Mouse (Mus musculus) heart, embryonic 15.5 days (tissue): ENCODE measurements around the gene Atp6v1b1. TPM values are rescaled to one million over a fixed set of nuclear protein-coding genes. Genes with fewer than 3 reads are reported as not detected.

ENCODE experiments used
- ATAC-seq: fragments of 200-750 bp; cut with Nextera tagmentation; replicated peaks from 2 replicates; pipeline ENCODE4 v1.8.0; 2017; ENCODE audit warnings: low read depth, moderate TSS enrichment; ENCODE audit not compliant: insufficient number of reproducible peaks, insufficient read depth, low FRiP score
- H3K27ac ChIP-seq: fragments of 300-500 bp; sonication (generic); 2 replicates; pipeline ENCODE4 v1.5.1; 2015; ENCODE audit warnings: mild to moderate bottlenecking, inconsistent platforms
- H3K27me3 ChIP-seq: fragments of 300-500 bp; sonication (generic); 2 replicates; pipeline ENCODE4 v1.6.1; 2015; ENCODE audit warnings: inconsistent platforms
- H3K36me3 ChIP-seq: fragments of 300-500 bp; sonication (generic); 2 replicates; pipeline ENCODE4 v1.6.1; 2015; ENCODE audit warnings: mild to moderate bottlenecking, inconsistent platforms
- H3K4me1 ChIP-seq: fragments of 300-500 bp; sonication (generic); replicated peaks from 2 replicates; pipeline ENCODE4 v1.6.1; 2015; ENCODE audit warnings: inconsistent platforms
- H3K4me2 ChIP-seq: fragments of 300-500 bp; sonication (generic); 2 replicates; pipeline ENCODE4 v1.6.1; 2015; ENCODE audit warnings: inconsistent platforms, mild to moderate bottlenecking, moderate library complexity
- H3K4me3 ChIP-seq: fragments of 300-500 bp; sonication (generic); 2 replicates; pipeline ENCODE4 v1.5.1; 2015; ENCODE audit warnings: mild to moderate bottlenecking, inconsistent platforms
- H3K9ac ChIP-seq: fragments of 300-500 bp; sonication (generic); 2 replicates; pipeline ENCODE4 v1.6.1; 2015; ENCODE audit warnings: mild to moderate bottlenecking, inconsistent platforms
- H3K9me3 ChIP-seq: fragments of 300-500 bp; sonication (generic); replicated peaks from 2 replicates; pipeline ENCODE4 v1.6.1; 2016; ENCODE audit warnings: inconsistent platforms
- WGBS: fragments of 180-500 bp; shearing (Covaris S2); methylation state at CpG from one replicate; pipeline ENCODE4 v1.1.7; 2015; ENCODE audit warnings: mixed read lengths; 5-methylcytosine and 5-hydroxymethylcytosine counted together
- polyA plus RNA-seq: library from polyadenylated mRNA; unstranded; fragments of >200 nt; fragmentation: Nextera tagmentation; extraction: Ambion mirVana; gene quantifications from 2 replicates; pipeline ENCODE4 v1.2.1, GENCODE M21; 2015

The Atp6v1b1 gene
- polyA plus RNA-seq, 1 experiment from 2014 or later: not detected

GRCm38 (mm10) chr6:83722526-83722925 is 20.3 kb upstream of the Atp6v1b1 start:
- 19% methylated on average over 6 of the region's 6 CpGs for WGBS
- Histone ChIP-seq H3K4me1 (no peaks in the 10 kb centered on the region), H3K27me3 (peaks cover 81% of the 10 kb centered on the region), H3K27ac (no peak overlapping the region), H3K4me2 (no peak overlapping the region), H3K9ac (no peak overlapping the region), H3K36me3 (no peaks in the 10 kb centered on the region), H3K9me3 (no peaks in the 10 kb centered on the region), H3K4me3 (no peak overlapping the region)
- no peak for ATAC-seq

- Histone ChIP-seq H3K9me3 (no peaks in the 10 kb centered on the region), H3K36me3 (no peaks in the 10 kb centered on the region), H3K9ac (no peak overlapping the region), H3K4me1 (no peaks in the 10 kb centered on the region), H3K27me3 (peaks cover 69% of the 10 kb centered on the region), H3K4me2 (no peak overlapping the region), H3K27ac (no peak overlapping the region), H3K4me3 (no peak overlapping the region)
- no peak for ATAC-seq
- WGBS: 35% methylated on average over 4 of the region's 4 CpGs
These were observed 15.6 kb upstream of the Atp6v1b1 start for GRCm38 (mm10) chr6:83727178-83727577.

- Histone ChIP-seq H3K4me2 (no peak overlapping the region), H3K27ac (no peak overlapping the region), H3K36me3 (no peaks in the 10 kb centered on the region), H3K9ac (no peak overlapping the region), H3K27me3 (peaks cover 66% of the 10 kb centered on the region), H3K4me3 (no peak overlapping the region), H3K4me1 (no peaks in the 10 kb centered on the region), H3K9me3 (no peaks in the 10 kb centered on the region)
- 88% methylated on average over 3 of the region's 3 CpGs for WGBS
- no peak for ATAC-seq
These were observed 14.3 kb upstream of the Atp6v1b1 start for GRCm38 (mm10) chr6:83728488-83728887.

- Histone ChIP-seq H3K36me3 (no peaks in the 10 kb centered on the region), H3K9ac (no peak overlapping the region), H3K9me3 (no peaks in the 10 kb centered on the region), H3K4me1 (no peaks in the 10 kb centered on the region), H3K27me3 (peaks cover 59% of the 10 kb centered on the region), H3K27ac (no peak overlapping the region), H3K4me3 (no peak overlapping the region), H3K4me2 (no peak overlapping the region)
- no peak for ATAC-seq
- WGBS: 54% methylated on average over 14 of the region's 14 CpGs
These were observed 13.3 kb upstream of the Atp6v1b1 start for GRCm38 (mm10) chr6:83729350-83729970.

- H3K27me3 ChIP-seq: peaks cover 58% of the 10 kb centered on the region
- H3K4me2 ChIP-seq: no peak overlapping the region
These were observed 11.7 kb upstream of the Atp6v1b1 start for GRCm38 (mm10) chr6:83731128-83731527.

GRCm38 (mm10) chr6:83737311-83737710 is 5.5 kb upstream of the Atp6v1b1 start:
- no peak for ATAC-seq

More at GRCm38 (mm10) chr6:83731128-83731527, 11.7 kb upstream of the Atp6v1b1 start:
- H3K9ac ChIP-seq: no peak overlapping the region
- no peaks in the 10 kb centered on the region for H3K36me3 ChIP-seq
- H3K9me3 ChIP-seq: no peaks in the 10 kb centered on the region
- no peak overlapping the region for H3K4me3 ChIP-seq
- no peak overlapping the region for H3K27ac ChIP-seq
- ATAC-seq: no peak
- no peaks in the 10 kb centered on the region for H3K4me1 ChIP-seq
- whole genome bisulfite sequencing: 21% methylated on average over 5 of the region's 5 CpGs

GRCm38 (mm10) chr6:83738596-83738995 is 4.2 kb upstream of the Atp6v1b1 start:
- no peak overlapping the region for H3K27ac ChIP-seq
- ATAC-seq: no peak
- no peaks in the 10 kb centered on the region for H3K36me3 ChIP-seq
- no peak overlapping the region for H3K4me2 ChIP-seq
- peaks cover 37% of the 10 kb centered on the region for H3K27me3 ChIP-seq
- no peaks in the 10 kb centered on the region for H3K9me3 ChIP-seq
- H3K4me3 ChIP-seq: no peak overlapping the region
- no peak overlapping the region for H3K9ac ChIP-seq
- H3K4me1 ChIP-seq: no peaks in the 10 kb centered on the region
- WGBS: 63% methylated on average over 6 of the region's 6 CpGs

More at GRCm38 (mm10) chr6:83737311-83737710, 5.5 kb upstream of the Atp6v1b1 start:
- Histone ChIP-seq H3K4me1 (no peaks in the 10 kb centered on the region), H3K27ac (no peak overlapping the region), H3K27me3 (peaks cover 38% of the 10 kb centered on the region), H3K9ac (no peak overlapping the region), H3K9me3 (no peaks in the 10 kb centered on the region), H3K36me3 (no peaks in the 10 kb centered on the region), H3K4me3 (no peak overlapping the region), H3K4me2 (no peak overlapping the region)
- 34% methylated on average over 12 of the region's 13 CpGs for WGBS

- Histone ChIP-seq H3K9me3 (no peaks in the 10 kb centered on the region), H3K4me1 (no peaks in the 10 kb centered on the region), H3K4me2 (no peak overlapping the region), H3K4me3 (no peak overlapping the region), H3K36me3 (no peaks in the 10 kb centered on the region), H3K9ac (no peak overlapping the region), H3K27ac (no peak overlapping the region), H3K27me3 (peaks cover 46% of the 10 kb centered on the region)
- 67% methylated on average over 5 of the region's 5 CpGs for WGBS
- no peak for ATAC-seq
These were observed 422 bp downstream of the Atp6v1b1 start for GRCm38 (mm10) chr6:83743212-83743611.

- Histone ChIP-seq H3K27ac (no peak overlapping the region), H3K36me3 (no peaks in the 10 kb centered on the region), H3K4me3 (no peak overlapping the region), H3K27me3 (peaks cover 53% of the 10 kb centered on the region), H3K4me1 (no peaks in the 10 kb centered on the region), H3K4me2 (no peak overlapping the region), H3K9me3 (no peaks in the 10 kb centered on the region), H3K9ac (no peak overlapping the region)
- WGBS: 62% methylated on average over 5 of the region's 5 CpGs
- ATAC-seq: no peak
These were observed 1.3 kb downstream of the Atp6v1b1 start for GRCm38 (mm10) chr6:83744126-83744525.

- no peak overlapping the region for H3K4me2 ChIP-seq
- WGBS: 66% methylated on average over 5 of the region's 5 CpGs
- ATAC-seq: no peak
These were observed 1.8 kb downstream of the Atp6v1b1 start for GRCm38 (mm10) chr6:83744557-83744956.

GRCm38 (mm10) chr6:83745466-83745865 is 2.7 kb downstream of the Atp6v1b1 start:
- Histone ChIP-seq H3K27me3 (peaks cover 51% of the 10 kb centered on the region), H3K9ac (no peak overlapping the region)
- WGBS: 38% methylated on average over 2 of the region's 2 CpGs

More at GRCm38 (mm10) chr6:83744557-83744956, 1.8 kb downstream of the Atp6v1b1 start:
- H3K27me3 ChIP-seq: peaks cover 55% of the 10 kb centered on the region
- H3K27ac ChIP-seq: no peak overlapping the region
- no peak overlapping the region for H3K9ac ChIP-seq
- H3K4me3 ChIP-seq: no peak overlapping the region
- no peaks in the 10 kb centered on the region for H3K4me1 ChIP-seq
- no peaks in the 10 kb centered on the region for H3K36me3 ChIP-seq
- H3K9me3 ChIP-seq: no peaks in the 10 kb centered on the region

GRCm38 (mm10) chr6:83749286-83749685 is 6.5 kb downstream of the Atp6v1b1 start:
- no peaks in the 10 kb centered on the region for H3K9me3 ChIP-seq
- no peaks in the 10 kb centered on the region for H3K4me1 ChIP-seq
- no peak overlapping the region for H3K4me2 ChIP-seq
- 52% methylated on average over 3 of the region's 3 CpGs for WGBS
- H3K27me3 ChIP-seq: peaks cover 74% of the 10 kb centered on the region
- no peak overlapping the region for H3K27ac ChIP-seq
- no peak for ATAC-seq
- no peak overlapping the region for H3K9ac ChIP-seq
- no peak overlapping the region for H3K4me3 ChIP-seq
- no peaks in the 10 kb centered on the region for H3K36me3 ChIP-seq

More at GRCm38 (mm10) chr6:83745466-83745865, 2.7 kb downstream of the Atp6v1b1 start:
- no peak overlapping the region for H3K27ac ChIP-seq
- H3K4me1 ChIP-seq: no peaks in the 10 kb centered on the region
- no peak for ATAC-seq
- H3K4me3 ChIP-seq: no peak overlapping the region
- H3K9me3 ChIP-seq: no peaks in the 10 kb centered on the region
- H3K4me2 ChIP-seq: no peak overlapping the region
- no peaks in the 10 kb centered on the region for H3K36me3 ChIP-seq
